Mouse (Mus musculus) C2C12 (cell line): ENCODE measurements around the gene 1520401A03Rik.

ENCODE experiments used
- CEBPB ChIP-seq: IDR thresholded peaks from one replicate; pipeline ENCODE4 v1.6.1; 2011; ENCODE audit warnings: low read depth, mild to moderate bottlenecking, control low read depth, moderate library complexity
- CTCF ChIP-seq: IDR thresholded peaks from one replicate; pipeline ENCODE4 v1.5.1; 2011; ENCODE audit not compliant: control insufficient read depth, insufficient read depth, insufficient read length
- MAX ChIP-seq: IDR thresholded peaks from one replicate; pipeline ENCODE4 v1.6.1; 2011; ENCODE audit warnings: mild to moderate bottlenecking, control low read depth
- MYOD1 ChIP-seq: IDR thresholded peaks from one replicate; pipeline ENCODE4 v1.6.1; 2011; ENCODE audit warnings: low read depth; ENCODE audit not compliant: control insufficient read depth, insufficient read length
- MYOG ChIP-seq: IDR thresholded peaks from one replicate; pipeline ENCODE4 v1.6.1; 2011; ENCODE audit not compliant: control insufficient read depth, insufficient read length; ENCODE audit errors: extremely low read depth
- USF1 ChIP-seq: IDR thresholded peaks from one replicate; pipeline ENCODE4 v1.6.1; 2011; ENCODE audit warnings: low read depth, mild to moderate bottlenecking, control low read depth, moderate library complexity

DNA sequence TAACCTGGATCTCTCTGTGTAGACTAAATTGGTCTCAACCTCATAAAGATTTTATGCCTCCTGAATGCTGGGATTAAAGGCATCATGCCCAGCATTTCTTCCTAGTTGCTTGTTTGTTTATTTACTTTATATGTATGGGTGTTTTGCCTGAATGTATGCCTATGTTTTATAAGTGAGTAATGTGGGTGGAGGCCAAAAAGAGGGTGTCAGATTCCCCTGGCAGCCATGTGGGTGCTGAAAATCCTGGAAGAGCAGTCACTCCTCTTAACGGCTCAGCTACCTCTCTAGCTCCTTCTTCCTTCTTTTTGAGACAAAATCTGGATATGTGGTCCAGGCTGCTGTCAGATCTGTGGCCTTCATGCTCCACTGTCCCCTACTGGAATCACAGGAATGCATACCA, 7.9 kb upstream of the 1520401A03Rik start:
- no peak for TF ChIP-seq CTCF
- TF ChIP-seq CEBPB: no peak
- no peak for TF ChIP-seq MAX
- no peak for TF ChIP-seq MYOD1
- TF ChIP-seq MYOG: no peak
- TF ChIP-seq USF1: no peak
